Mouse (Mus musculus) forebrain, embryonic 14.5 days (tissue): Measurements from ENCODE around the gene Dus3l. TPM values are rescaled to one million over a fixed set of nuclear protein-coding genes. Genes with fewer than 3 reads are reported as not detected.

Experiments
- ATAC-seq: fragments of 200-750 bp; cut with Nextera tagmentation; 2 replicates; pipeline ENCODE4 v1.8.0; 2017; ENCODE audit warnings: mild to moderate bottlenecking, moderate library complexity
- DNase-seq: peaks from one replicate; pipeline ENCODE4 v3.0.0-alpha.2; 2015; ENCODE audit warnings: low spot score
- H3K27ac ChIP-seq: fragments of 300-500 bp; sonication (generic); 2 replicates; pipeline ENCODE4 v1.5.1; 2014; ENCODE audit warnings: low read depth, mild to moderate bottlenecking, control low read depth, low read length, moderate library complexity
- H3K27me3 ChIP-seq: fragments of 300-500 bp; sonication (generic); replicated peaks from 2 replicates; pipeline ENCODE4 v1.6.1; 2014; ENCODE audit warnings: low read length, control low read depth, mixed read lengths; ENCODE audit not compliant: control insufficient read depth, insufficient read depth
- H3K36me3 ChIP-seq: fragments of 300-500 bp; sonication (generic); 2 replicates; pipeline ENCODE4 v1.6.1; 2014; ENCODE audit warnings: low read length, control low read depth; ENCODE audit not compliant: control insufficient read depth, insufficient read depth
- H3K4me1 ChIP-seq: fragments of 300-500 bp; sonication (generic); 2 replicates; pipeline ENCODE4 v1.6.1; 2014; ENCODE audit warnings: antibody characterized with exemption, low read length, control low read depth; ENCODE audit not compliant: control insufficient read depth, insufficient read depth
- H3K4me2 ChIP-seq: fragments of 300-500 bp; sonication (generic); 2 replicates; pipeline ENCODE4 v1.6.1; 2014; ENCODE audit warnings: mild to moderate bottlenecking, control low read depth, low read length
- H3K4me3 ChIP-seq: fragments of 300-500 bp; sonication (generic); 2 replicates; pipeline ENCODE4 v1.5.1; 2014; ENCODE audit warnings: low read depth, low read length, control low read depth
- H3K9ac ChIP-seq: fragments of 300-500 bp; sonication (generic); 2 replicates; pipeline ENCODE4 v1.6.1; 2014; ENCODE audit warnings: mild to moderate bottlenecking, low read length, control low read depth, moderate library complexity
- H3K9me3 ChIP-seq: fragments of 300-500 bp; sonication (generic); replicated peaks from 2 replicates; pipeline ENCODE4 v1.6.1; 2016; ENCODE audit warnings: low read length, control low read depth, mixed read lengths; ENCODE audit not compliant: control insufficient read depth
- WGBS: fragments of 180-500 bp; shearing (Covaris S2); extraction: QIAGEN DNeasy Blood & Tissue Kit; methylation state at CpG from one replicate; pipeline ENCODE4 v1.1.7; 2014; 5-methylcytosine and 5-hydroxymethylcytosine counted together
- polyA plus RNA-seq: library from polyadenylated mRNA; unstranded; fragments of >200 nt; fragmentation: Nextera tagmentation; extraction: Ambion mirVana; gene quantifications from 2 replicates; pipeline ENCODE4 v1.2.1, GENCODE M21; 2014

The Dus3l gene
- polyA plus RNA-seq, 1 experiment from 2014 or later: 48.2 TPM

GRCm38 (mm10) chr17:56761077-56761476 lies 3.5 kb upstream of the Dus3l start:
- Histone ChIP-seq H3K4me1 (peaks cover 13% of the 10 kb centered on the region), H3K9me3 (no peaks in the 10 kb centered on the region), H3K4me3 (no peak overlapping the region), H3K27ac (no peak overlapping the region), H3K27me3 (peaks cover 18% of the 10 kb centered on the region), H3K36me3 (no peaks in the 10 kb centered on the region), H3K4me2 (no peak overlapping the region), H3K9ac (no peak overlapping the region)
- ATAC-seq (no peak), DNase-seq (no peak)
- WGBS: 72% methylated on average over 3 of the region's 3 CpGs

- peak overlapping the region; percentile 44 for H3K4me3 ChIP-seq
- H3K4me2 ChIP-seq: peak overlapping the region; percentile 73
- peak overlapping the region; percentile 63 for H3K9ac ChIP-seq
- DNase-seq (peak; percentile 96), ATAC-seq (peak; percentile 52)
- peaks cover 7% of the 10 kb centered on the region for H3K36me3 ChIP-seq
- H3K9me3 ChIP-seq: no peaks in the 10 kb centered on the region
- H3K4me1 ChIP-seq: peaks cover 13% of the 10 kb centered on the region
- under 1% methylated on average over 23 of the region's 28 CpGs for WGBS
- H3K27me3 ChIP-seq: peaks cover 9% of the 10 kb centered on the region
- peak overlapping the region; percentile 93 for H3K27ac ChIP-seq
Measured at GRCm38 (mm10) chr17:56761991-56762410, 2.6 kb upstream of the Dus3l start.

- H3K27ac ChIP-seq: peak overlapping the region; percentile 93
- peak overlapping the region; percentile 73; the same call in 1 of the 2 replicates for H3K4me2 ChIP-seq
- no peaks in the 10 kb centered on the region for H3K9me3 ChIP-seq
- H3K4me3 ChIP-seq: no peak overlapping the region
- H3K27me3 ChIP-seq: no peaks in the 10 kb centered on the region
- peaks cover 7% of the 10 kb centered on the region for H3K4me1 ChIP-seq
- no peak overlapping the region; the same call in 1 of the 2 replicates for H3K9ac ChIP-seq
- ATAC-seq (no peak), DNase-seq (peak; percentile 61)
- H3K36me3 ChIP-seq: peaks cover 16% of the 10 kb centered on the region
- 52% methylated on average over 27 of the region's 27 CpGs for WGBS
Measured at GRCm38 (mm10) chr17:56762769-56763731, 1.5 kb upstream of the Dus3l start.

GRCm38 (mm10) chr17:56763741-56764250 lies 761 bp upstream of the Dus3l start:
- H3K4me2 ChIP-seq: peak overlapping the region; percentile 65
- peaks cover 7% of the 10 kb centered on the region for H3K4me1 ChIP-seq
- DNase-seq (no peak), ATAC-seq (no peak)
- no peak overlapping the region for H3K9ac ChIP-seq
- H3K9me3 ChIP-seq: no peaks in the 10 kb centered on the region
- WGBS: 80% methylated on average over 8 of the region's 8 CpGs
- peak overlapping the region; percentile 69 for H3K4me3 ChIP-seq
- H3K27ac ChIP-seq: no peak overlapping the region
- no peaks in the 10 kb centered on the region for H3K27me3 ChIP-seq
- peaks cover 23% of the 10 kb centered on the region for H3K36me3 ChIP-seq

- Histone ChIP-seq H3K9ac (peak overlapping the region; percentile 77), H3K9me3 (no peaks in the 10 kb centered on the region), H3K4me3 (peak overlapping the region; percentile 69), H3K27ac (peak overlapping the region; percentile 97; the same call in 1 of the 2 replicates), H3K27me3 (no peaks in the 10 kb centered on the region), H3K4me2 (peak overlapping the region; percentile 65), H3K4me1 (peaks cover 7% of the 10 kb centered on the region), H3K36me3 (peaks cover 39% of the 10 kb centered on the region)
- DNase-seq (no peak), ATAC-seq (no peak; the same call in 1 of the 2 replicates)
- 56% methylated on average over 12 of the region's 12 CpGs for WGBS
Measured at GRCm38 (mm10) chr17:56765431-56765830, 874 bp downstream of the Dus3l start.

GRCm38 (mm10) chr17:56766631-56767405 lies 2.3 kb downstream of the Dus3l start:
- no peak overlapping the region for H3K4me3 ChIP-seq
- H3K27ac ChIP-seq: no peak overlapping the region
- DNase-seq (no peak), ATAC-seq (no peak)
- no peak overlapping the region for H3K9ac ChIP-seq
- peaks cover 7% of the 10 kb centered on the region for H3K4me1 ChIP-seq
- H3K4me2 ChIP-seq: no peak overlapping the region
- H3K36me3 ChIP-seq: peaks cover 49% of the 10 kb centered on the region
- no peaks in the 10 kb centered on the region for H3K9me3 ChIP-seq
- H3K27me3 ChIP-seq: no peaks in the 10 kb centered on the region
- WGBS: 94% methylated on average over 27 of the region's 27 CpGs

GRCm38 (mm10) chr17:56767531-56768135 lies 3.1 kb downstream of the Dus3l start:
- H3K9ac ChIP-seq: no peak overlapping the region
- H3K27ac ChIP-seq: no peak overlapping the region
- 96% methylated on average over 29 of the region's 29 CpGs for WGBS
- no peak for DNase-seq
- H3K36me3 ChIP-seq: peaks cover 49% of the 10 kb centered on the region
- no peak overlapping the region for H3K4me2 ChIP-seq
- no peaks in the 10 kb centered on the region for H3K27me3 ChIP-seq
- H3K4me3 ChIP-seq: no peak overlapping the region
- no peaks in the 10 kb centered on the region for H3K9me3 ChIP-seq
- no peak for ATAC-seq
- peaks cover 4% of the 10 kb centered on the region for H3K4me1 ChIP-seq

GRCm38 (mm10) chr17:56768941-56769340 lies 4.4 kb downstream of the Dus3l start:
- DNase-seq: no peak
- no peak overlapping the region for H3K4me3 ChIP-seq
- peaks cover 4% of the 10 kb centered on the region for H3K4me1 ChIP-seq
- H3K27ac ChIP-seq: no peak overlapping the region
- no peak overlapping the region for H3K9ac ChIP-seq
- no peak for ATAC-seq
- no peaks in the 10 kb centered on the region for H3K27me3 ChIP-seq
- WGBS: 96% methylated on average over 11 of the region's 11 CpGs
- H3K36me3 ChIP-seq: peaks cover 49% of the 10 kb centered on the region
- H3K4me2 ChIP-seq: no peak overlapping the region
- H3K9me3 ChIP-seq: no peaks in the 10 kb centered on the region
